Mouse (Mus musculus) yolk sac, embryonic 10.5 days (tissue): ENCODE data around the gene Gm10662.
"Not testable (repeated sequence)": the region's sequence is repeated elsewhere in the genome, so short reads cannot be mapped to it uniquely, and the experiment has no call there.

Experiments
- DNase-seq: peaks from one replicate; pipeline ENCODE4 v3.0.0-alpha.2; 2017; ENCODE audit warnings: low spot score

Gene Gm10662

DNA sequence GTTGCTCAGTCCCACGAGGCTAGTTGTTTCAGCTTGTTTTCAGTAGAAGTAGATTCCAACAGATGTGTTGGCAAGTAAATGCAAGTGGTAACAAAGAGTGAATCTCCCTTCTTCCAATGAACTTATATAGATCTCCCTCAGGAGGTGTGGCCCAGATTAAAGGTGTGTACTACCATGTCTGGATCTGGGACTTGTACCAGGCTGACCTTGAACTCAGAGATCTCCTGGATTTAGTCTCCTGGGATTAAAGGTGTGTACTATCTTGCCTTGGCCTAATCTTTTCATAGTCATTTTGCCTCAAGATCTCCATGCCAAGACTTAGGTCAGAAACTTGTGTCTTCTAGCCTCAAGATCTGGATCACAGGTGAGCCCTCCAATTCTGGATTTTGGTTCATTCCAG is at the start of gene Gm10662:
Gene Gm10662, minus strand, starts transcription at position 101 of the 400 bp plus-strand sequence.
- not testable (repeated sequence) for DNase-seq

DNA sequence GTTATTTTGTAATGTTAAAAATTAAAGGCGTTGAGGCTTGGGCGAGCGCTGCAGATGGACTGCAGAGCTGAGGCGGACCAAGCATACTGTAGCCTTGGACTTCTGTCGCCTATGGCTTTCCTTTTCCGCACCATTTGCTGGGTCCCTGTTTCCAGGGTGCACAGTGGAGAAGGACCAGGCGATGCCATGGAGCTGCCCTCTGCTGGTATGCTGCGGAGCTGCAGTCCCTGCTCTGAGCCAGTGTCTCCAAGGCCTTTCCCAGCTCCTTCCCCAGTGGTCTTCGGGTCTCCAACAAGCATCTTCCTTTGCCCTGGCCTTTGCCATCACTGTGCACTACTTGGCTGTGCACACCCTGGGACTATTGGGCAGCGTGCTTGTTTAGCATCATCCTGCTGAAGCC is 19.2 kb upstream of the Gm10662 start:
- not testable (repeated sequence) for DNase-seq
